Mouse (Mus musculus) myocyte (in vitro differentiated cells): ENCODE measurements around the gene Sppl3.

Source experiments
- CEBPB ChIP-seq: IDR thresholded peaks from 2 replicates; pipeline ENCODE4 v1.6.1; 2011; ENCODE audit warnings: mild to moderate bottlenecking, moderate library complexity; ENCODE audit not compliant: poor library complexity, insufficient read depth, severe bottlenecking
- E2F4 ChIP-seq: IDR thresholded peaks from one replicate; pipeline ENCODE4 v1.6.1; 2011; ENCODE audit warnings: mild to moderate bottlenecking, control low read depth, moderate library complexity; ENCODE audit not compliant: insufficient read depth
- POLR2A ChIP-seq: IDR thresholded peaks from one replicate; pipeline ENCODE4 v1.6.1; 2011; ENCODE audit warnings: low read depth, mild to moderate bottlenecking, control low read depth, moderate library complexity; ENCODE audit not compliant: insufficient read length

DNA sequence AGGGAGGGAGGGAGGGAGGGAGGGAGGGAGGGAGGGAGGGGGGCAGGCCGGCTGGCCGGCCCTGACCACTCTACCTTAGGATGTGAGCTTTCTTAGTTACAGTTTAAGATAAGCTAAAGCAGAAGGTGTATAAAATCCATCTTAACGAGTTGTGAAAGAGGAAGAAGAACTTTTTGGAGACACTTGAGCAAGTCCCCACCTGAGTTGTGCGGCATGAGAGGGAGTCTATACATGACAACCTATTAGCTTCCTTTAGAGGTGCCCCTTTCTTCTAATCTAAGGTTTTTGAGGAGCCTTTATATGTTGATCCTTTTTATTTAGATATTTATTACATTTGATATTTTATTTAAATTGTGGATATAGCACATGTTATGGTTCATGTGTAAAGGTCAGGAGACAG, 32.7 kb downstream of the Sppl3 start:
- TF ChIP-seq POLR2A (no peak), CEBPB (no peak), E2F4 (no peak)
